Mouse (Mus musculus): Measurements from ENCODE around the gene Gm6993.

- no peak for TF ChIP-seq GATA1 (IDR thresholded peaks at IDR 0.05; ENCODE audit: borderline replicate concordance, low read length)
- TF ChIP-seq FLI1 (IDR thresholded peaks at IDR 0.05; ENCODE audit: low read length) = no peak
Observed at GRCm38 (mm10) chr12:31240470-31240869, at the start of gene Gm6993.

Measured in megakaryocyte, embryonic 14.5 days (primary cell).